Mouse (Mus musculus): ENCODE results near the gene Gm13285.
A peak's percentile ranks its signal among the peaks of the same experiment; 100 is the strongest.

DNA sequence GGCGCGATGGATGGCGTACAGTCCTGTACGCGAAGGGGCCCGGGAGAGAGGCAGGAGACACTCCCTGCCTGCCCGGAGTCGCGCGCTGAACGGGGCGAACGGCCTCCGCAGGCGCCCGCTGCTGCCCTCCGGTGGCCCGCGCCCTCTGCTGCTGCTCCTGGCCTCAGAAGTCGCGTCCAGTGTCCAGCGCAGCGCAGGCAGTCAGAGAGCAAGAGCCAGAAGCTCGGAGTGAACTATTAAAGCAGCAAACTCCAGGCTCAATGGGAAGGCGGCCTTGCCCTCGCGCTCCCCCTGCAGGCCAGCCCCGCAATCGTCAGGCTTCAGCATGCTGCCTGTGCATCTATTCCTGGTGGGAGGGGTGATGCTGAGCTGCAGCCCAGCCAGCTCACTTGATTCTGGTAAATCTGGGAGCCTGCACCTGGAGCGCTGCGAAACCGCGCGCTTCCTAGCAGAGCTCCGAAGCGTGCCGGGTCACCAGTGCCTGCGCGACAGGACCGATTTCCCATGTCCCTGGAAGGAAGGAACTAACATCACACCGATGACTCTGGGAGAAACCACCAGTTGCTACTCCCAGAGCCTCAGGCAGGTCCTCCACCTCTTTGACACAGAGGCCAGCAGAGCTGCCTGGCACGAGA lies 36.0 kb upstream of the Gm13285 start:
- TF ChIP-seq POLR2A (IDR thresholded peaks at IDR 0.05; ENCODE audit: low read depth, low read length) (peak; percentile 65), CTCF (IDR thresholded peaks at IDR 0.05; ENCODE audit: borderline replicate concordance, insufficient read depth, low read length) (0 out of 2 replicates have a peak, but pooled peaks have one; percentile 7)

All from embryonic fibroblast, embryonic 13.5 days (primary cell).